Mouse (Mus musculus) heart, adult 2 months (tissue): ENCODE measurements around the gene Rad51d.

Experiments
- CTCF ChIP-seq: fragments of 200-600 bp; IDR thresholded peaks from 2 replicates; pipeline ENCODE4 v1.8.1; 2022; ENCODE audit warnings: antibody characterized with exemption, mild to moderate bottlenecking, moderate library complexity
- EP300 ChIP-seq: fragments of 200-500 bp; IDR thresholded peaks from 2 replicates; pipeline ENCODE4 v1.6.1; 2011; ENCODE audit warnings: low read depth, low read length, control low read depth; ENCODE audit not compliant: insufficient read depth
- POLR2A ChIP-seq: fragments of 200-500 bp; IDR thresholded peaks from 2 replicates; pipeline ENCODE4 v1.6.1; 2011; ENCODE audit warnings: mild to moderate bottlenecking, low read depth, low read length, control low read depth; ENCODE audit not compliant: insufficient read depth

- no peak for TF ChIP-seq POLR2A
- TF ChIP-seq CTCF = no peak
- TF ChIP-seq EP300 = no peak
Observed at GRCm38 (mm10) chr11:82933186-82933585, 42.8 kb upstream of the Rad51d start.
